ENCODE assay signal across 10 mouse cellular contexts in genomic region chr2:59484438-59484837, GRCm38 (mm10). TPM values are rescaled to one million over a fixed set of nuclear protein-coding genes. Genes with fewer than 3 reads are reported as not detected.
DNase-seq lines count a peak whose midpoint lies in the region; ATAC-seq and TF ChIP-seq lines count a peak whose summit lies in the region.
"Had no signal": no experiment of that assay in that cellular context is flagged by ENCODE, and none has a peak within 500 bp of the region (broad histone marks: within the 10 kb centered on the region; RNA-seq: fewer than 3 reads in every experiment).

Gene Dapl1 (plus strand): TSS chr2:59484653.

- H3K4me3 ChIP-seq in heart, postnatal 0 days (ENCODE audit: low read depth, low read length) = no peak within 1 kb of the TSS
- H3K4me3 ChIP-seq in heart, embryonic 10.5 days = no peak within 1 kb of the TSS
- no peak within 1 kb of the TSS for H3K4me3 ChIP-seq in cerebellum, adult 2 months (replicated peaks; ENCODE audit: insufficient read depth, low read depth, low read length)
- H3K4me3 ChIP-seq: limb, embryonic 15.5 days had no signal

- peak; percentile 39 for DNase-seq in heart, postnatal 0 days (ENCODE audit: low spot score)
- DNase-seq in heart, embryonic 10.5 days (ENCODE audit: low spot score) = no peak
- DNase-seq in CD8-positive naive resting alpha-beta T cell, adult 2 months (ENCODE audit: low read depth in 2 of 2, low spot score in 2 of 2) = peak; percentile 52 to 67
- peak; percentile 40 to 72 for DNase-seq in cerebellum, adult 2 months
- peak; percentile 71 for DNase-seq in kidney, postnatal 10 days
- DNase-seq in right cerebral cortex, adult 2 months (ENCODE audit: low spot score in 2 of 2) = no peak
- DNase-seq in adrenal gland, adult 8-10 months = no peak

- no peaks in the 10 kb centered on the region for H3K9me3 ChIP-seq in heart, postnatal 0 days (replicated peaks; ENCODE audit: control insufficient read depth, low read length)
- no peaks in the 10 kb centered on the region for H3K9me3 ChIP-seq in heart, embryonic 10.5 days
- H3K9me3 ChIP-seq: limb, embryonic 15.5 days had no signal

- TF ChIP-seq EP300 in heart, postnatal 0 days (IDR thresholded peaks at IDR 0.05; ENCODE audit: low read depth) = no peak

- no peaks in the 10 kb centered on the region for H3K36me3 ChIP-seq in heart, postnatal 0 days (replicated peaks; ENCODE audit: control insufficient read depth, insufficient read depth, low read length)
- no peaks in the 10 kb centered on the region for H3K36me3 ChIP-seq in heart, embryonic 10.5 days
- H3K36me3 ChIP-seq: limb, embryonic 15.5 days had no signal

- H3K27me3 ChIP-seq in heart, postnatal 0 days (ENCODE audit: control insufficient read depth, insufficient read depth, low read length) = no peaks in the 10 kb centered on the region
- H3K27me3 ChIP-seq in heart, embryonic 10.5 days (ENCODE audit: insufficient read depth, poor library complexity, severe bottlenecking) = no peaks in the 10 kb centered on the region
- no peaks in the 10 kb centered on the region for H3K27me3 ChIP-seq in cerebellum, adult 2 months (ENCODE audit: control insufficient read depth, insufficient read depth, low read length)
- H3K27me3 ChIP-seq: limb, embryonic 15.5 days had no signal

- 50% methylated on average over 9 of the region's 9 CpGs for WGBS in heart, postnatal 0 days
- WGBS in heart, embryonic 10.5 days = 68% methylated on average over 9 of the region's 9 CpGs
- WGBS in cerebellum, adult 2 months = 18% methylated on average over 9 of the region's 9 CpGs

- H3K9ac ChIP-seq in heart, postnatal 0 days (replicated peaks; ENCODE audit: low read depth, low read length) = no peak within 1 kb of the TSS
- H3K9ac ChIP-seq: limb, embryonic 15.5 days had no signal

- 0 out of 2 replicates have a peak within 1 kb of the TSS, but pooled peaks have one; percentile 13 for H3K4me2 ChIP-seq in heart, postnatal 0 days (ENCODE audit: low read depth, low read length)
- H3K4me2 ChIP-seq: limb, embryonic 15.5 days had no signal

- no peak for TF ChIP-seq CTCF in heart, postnatal 0 days (IDR thresholded peaks at IDR 0.05; ENCODE audit: low read depth)
- no peak for TF ChIP-seq CTCF in cerebellum, adult 2 months (IDR thresholded peaks at IDR 0.05; ENCODE audit: borderline replicate concordance, insufficient read depth, low read depth, low read length)

- peak; percentile 71 for ATAC-seq in heart, postnatal 0 days (ENCODE audit: insufficient read depth, low read depth)
- no peak for ATAC-seq in monocyte, adult 5-6 weeks (replicated peaks; ENCODE audit: insufficient number of reproducible peaks, low FRiP score, low TSS enrichment, poor library complexity, severe bottlenecking)

- TF ChIP-seq POLR2A in cerebellum, adult 2 months (IDR thresholded peaks at IDR 0.05; ENCODE audit: borderline replicate concordance, insufficient read depth, low read length) = no peak

- H3K27ac ChIP-seq in heart, postnatal 0 days (ENCODE audit: low read depth) = no peak within 1 kb of the TSS
- no peak within 1 kb of the TSS for H3K27ac ChIP-seq in heart, embryonic 10.5 days
- no peak within 1 kb of the TSS for H3K27ac ChIP-seq in cerebellum, adult 2 months (ENCODE audit: insufficient read depth, low read length)
- H3K27ac ChIP-seq: limb, embryonic 15.5 days had no signal

- no peaks in the 10 kb centered on the region; the same call in 1 of the 2 replicates for H3K4me1 ChIP-seq in heart, postnatal 0 days (ENCODE audit: control insufficient read depth, insufficient read depth)
- H3K4me1 ChIP-seq in heart, embryonic 10.5 days = peaks cover 10% of the 10 kb centered on the region
- peaks cover 4% of the 10 kb centered on the region; the same call in 1 of the 2 replicates for H3K4me1 ChIP-seq in cerebellum, adult 2 months (ENCODE audit: control insufficient read depth, insufficient read depth, low read length)
- H3K4me1 ChIP-seq: limb, embryonic 15.5 days had no signal

RNA-seq across cellular contexts. Expression of gene Dapl1, which starts in this region (rescaled TPM):
- not detected in 2 replicates for total RNA-seq in heart, postnatal 0 days (2014; rRNA removed; ENCODE audit: low replicate concordance)
- 1.2 and 1.9 TPM in 2 replicates for polyA plus RNA-seq in heart, postnatal 0 days (2015; fragmentation: Nextera tagmentation; extraction: Ambion mirVana)
- 0.50 TPM in 1 of 2 replicates, not detected in the other for polyA plus RNA-seq in heart, embryonic 10.5 days (2016; fragmentation: Nextera tagmentation; extraction: Ambion mirVana)
- polyA plus RNA-seq in cerebellum, adult 2 months (2012; rRNA removed) = 0.69 and 1.1 TPM in 2 replicates
- not detected for total RNA-seq in adrenal gland, adult 8-10 months (2022)
- 1.6 TPM in 1 of 3 replicates, not detected in the others for total RNA-seq in monocyte, adult 5-6 weeks (2017)
- total RNA-seq: MEL had no signal

Comparison
In these comparisons a context has a peak if more than half of its experiments do, and no peak if none do; other contexts are left out.
1. DNase-seq: peak in heart, postnatal 0 days (single experiment), CD8-positive naive resting alpha-beta T cell, adult 2 months (2 of 2), cerebellum, adult 2 months (2 of 2) and kidney, postnatal 10 days (single experiment); none in heart, embryonic 10.5 days (single experiment), right cerebral cortex, adult 2 months (0 of 2) and adrenal gland, adult 8-10 months (single experiment).